Comparison of ENCODE assay signal across 8 mouse cellular contexts in the genomic region with DNA sequence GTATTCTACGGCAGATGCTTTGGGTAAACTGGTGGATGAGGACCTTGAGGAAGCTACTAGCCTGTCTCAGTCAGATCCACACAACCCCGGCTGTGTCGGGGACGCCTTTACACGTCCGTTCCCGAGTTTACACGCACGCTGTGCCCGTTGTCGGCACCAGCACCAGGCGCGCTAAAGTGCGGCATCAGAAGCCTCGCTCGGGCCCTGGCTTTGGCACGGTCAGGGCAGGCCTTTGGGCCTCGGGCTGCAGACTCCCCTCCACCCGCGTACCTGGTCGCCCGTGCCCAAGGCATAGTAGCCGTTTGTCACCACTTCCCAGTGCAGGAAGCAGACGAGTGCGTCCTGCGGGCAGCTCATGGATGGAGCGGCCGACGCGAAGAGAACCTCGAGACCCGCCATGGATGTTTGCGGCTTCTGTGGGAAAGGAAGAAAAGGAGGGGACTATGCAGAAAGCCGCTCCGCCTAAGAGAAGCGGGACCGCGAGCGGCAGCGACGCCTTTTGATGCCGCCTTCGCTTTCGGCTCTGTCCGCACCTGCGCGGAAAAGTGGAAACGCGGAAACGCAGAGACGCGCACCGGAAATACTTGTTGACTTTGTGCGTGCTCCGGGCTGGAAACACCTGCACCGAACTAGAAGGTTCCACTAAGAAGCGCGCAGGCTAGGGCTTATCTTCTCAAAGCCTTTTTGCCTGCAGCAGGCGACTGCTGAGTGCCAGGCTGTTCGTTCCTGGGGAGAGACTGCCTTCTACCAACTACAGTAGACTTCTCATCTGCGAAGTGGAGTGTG. TPM values are rescaled to one million over a fixed set of nuclear protein-coding genes. Genes with fewer than 3 reads are reported as not detected.
DNase-seq lines count a peak whose midpoint lies in the region; ATAC-seq lines count a peak whose summit lies in the region.

No protein-coding gene starts in this region.

- DNase-seq in MN1 (ENCODE audit: low spot score), result peak; percentile 94
- DNase-seq in cerebellum, adult 9-10 months, result peak; percentile 89
- peak; percentile 81 for DNase-seq in hindbrain, embryonic 10.5 days (ENCODE audit: low spot score)
- DNase-seq in layer of hippocampus, postnatal 10 days (ENCODE audit: low spot score in 2 of 2), result peak; percentile 93 to 94
- DNase-seq in lung, postnatal 10 days, result peak; percentile 91
- peak; percentile 84 for DNase-seq in ovary, postnatal 36 days (ENCODE audit: low spot score)
- DNase-seq in thymus, postnatal 25 days, result peak; percentile 90

- H3K36me3 ChIP-seq in hindbrain, embryonic 10.5 days, result no peaks in the 10 kb centered on the region

- peak; percentile 94 for ATAC-seq in frontal cortex, adult (ENCODE audit: low TSS enrichment)

- peaks cover 11% of the 10 kb centered on the region; the same call in 1 of the 2 replicates for H3K27me3 ChIP-seq in hindbrain, embryonic 10.5 days (ENCODE audit: insufficient read depth, poor library complexity, severe bottlenecking)

- H3K27ac ChIP-seq in hindbrain, embryonic 10.5 days, result peak overlapping the region; percentile 90

- peaks cover 32% of the 10 kb centered on the region for H3K4me1 ChIP-seq in hindbrain, embryonic 10.5 days (replicated peaks)

- H3K4me3 ChIP-seq in hindbrain, embryonic 10.5 days, result peak overlapping the region; percentile 92

- H3K9me3 ChIP-seq in hindbrain, embryonic 10.5 days, result no peaks in the 10 kb centered on the region

- under 1% methylated on average over 61 of the region's 61 CpGs for WGBS in hindbrain, embryonic 10.5 days

RNA-seq across cellular contexts. Expression of a gene that starts 3.1 kb away (rescaled TPM):
- 51.0 and 53.2 TPM in 2 replicates for polyA plus RNA-seq in hindbrain, embryonic 10.5 days (2016; fragmentation: Nextera tagmentation; extraction: Ambion mirVana)
- total RNA-seq in layer of hippocampus, postnatal 10 days (2021), result 10 to 100 TPM; 40.6 to 47.2 TPM

RNA-seq across cellular contexts. Expression of a gene that starts 39.1 kb away (rescaled TPM):
- 3.2 and 4.5 TPM in 2 replicates for polyA plus RNA-seq in hindbrain, embryonic 10.5 days (2016; fragmentation: Nextera tagmentation; extraction: Ambion mirVana)
- total RNA-seq in layer of hippocampus, postnatal 10 days (2021), result 10 to 100 TPM; 10.3 to 11.5 TPM

Comparison
In these comparisons a context has a peak if more than half of its experiments do, and no peak if none do; other contexts are left out.
1. Peak in every context shown above with its lines: DNase-seq, ATAC-seq, H3K4me3 ChIP-seq and H3K27ac ChIP-seq.